Mouse (Mus musculus) limb, embryonic 11.5 days (tissue): Measurements from ENCODE around the gene S100a6. TPM values are rescaled to one million over a fixed set of nuclear protein-coding genes. Genes with fewer than 3 reads are reported as not detected.

Source experiments
- ATAC-seq: fragments of 200-750 bp; cut with Nextera tagmentation; 2 replicates; pipeline ENCODE4 v1.8.0; 2017; ENCODE audit warnings: low read depth; ENCODE audit not compliant: insufficient number of reproducible peaks, low FRiP score, low TSS enrichment
- DNase-seq: peaks from one replicate; pipeline ENCODE4 v3.0.0-alpha.2; 2015; ENCODE audit warnings: low spot score
- H3K27ac ChIP-seq: fragments of 300-500 bp; sonication (generic); replicated peaks from 2 replicates; pipeline ENCODE4 v1.5.1; 2014; ENCODE audit warnings: low read depth, mild to moderate bottlenecking, low read length
- H3K27me3 ChIP-seq: fragments of 300-500 bp; sonication (generic); 2 replicates; pipeline ENCODE4 v1.6.1; 2014; ENCODE audit warnings: mild to moderate bottlenecking, low read length, mixed read lengths; ENCODE audit not compliant: control insufficient read depth, insufficient read depth
- H3K36me3 ChIP-seq: fragments of 300-500 bp; sonication (generic); 2 replicates; pipeline ENCODE4 v1.6.1; 2014; ENCODE audit warnings: mild to moderate bottlenecking, low read length, moderate library complexity, mixed read lengths; ENCODE audit not compliant: control insufficient read depth, insufficient read depth
- H3K4me1 ChIP-seq: fragments of 300-500 bp; sonication (generic); 2 replicates; pipeline ENCODE4 v1.6.1; 2014; ENCODE audit warnings: low read length, mixed read lengths; ENCODE audit not compliant: control insufficient read depth, insufficient read depth
- H3K4me2 ChIP-seq: fragments of 300-500 bp; sonication (generic); 2 replicates; pipeline ENCODE4 v1.6.1; 2014; ENCODE audit warnings: low read depth, mild to moderate bottlenecking, moderate library complexity; ENCODE audit not compliant: severe bottlenecking
- H3K4me3 ChIP-seq: fragments of 300-500 bp; sonication (generic); 2 replicates; pipeline ENCODE4 v1.5.1; 2014; ENCODE audit warnings: low read depth, low read length
- H3K9ac ChIP-seq: fragments of 300-500 bp; sonication (generic); 2 replicates; pipeline ENCODE4 v1.6.1; 2014; ENCODE audit warnings: mild to moderate bottlenecking, low read length
- H3K9me3 ChIP-seq: fragments of 300-500 bp; sonication (generic); 2 replicates; pipeline ENCODE4 v1.6.1; 2016; ENCODE audit warnings: low read length; ENCODE audit not compliant: control insufficient read depth
- WGBS: fragments of 180-500 bp; shearing (Covaris S2); extraction: QIAGEN DNeasy Blood & Tissue Kit; methylation state at CpG from one replicate; pipeline ENCODE4 v1.1.7; 2014; 5-methylcytosine and 5-hydroxymethylcytosine counted together
- polyA plus RNA-seq: library from polyadenylated mRNA; unstranded; fragments of >200 nt; fragmentation: Nextera tagmentation; extraction: Ambion mirVana; gene quantifications from 2 replicates; pipeline ENCODE4 v1.2.1, GENCODE M21; 2014

S100a6 gene
- polyA plus RNA-seq, 1 experiment from 2014 or later: 17.5 TPM

GRCm38 (mm10) chr3:90623435-90624071 lies 10.9 kb downstream of the S100a6 start:
- Histone ChIP-seq H3K9ac (no peak overlapping the region), H3K27me3 (no peaks in the 10 kb centered on the region)

GRCm38 (mm10) chr3:90625496-90625895 lies 12.8 kb downstream of the S100a6 start:
- 74% methylated on average over 5 of the region's 5 CpGs for WGBS
- ATAC-seq: no peak
- H3K27me3 ChIP-seq: no peaks in the 10 kb centered on the region
- no peak overlapping the region for H3K27ac ChIP-seq
- no peak overlapping the region for H3K4me2 ChIP-seq
- no peak for DNase-seq
- peaks cover 3% of the 10 kb centered on the region; the same call in 1 of the 2 replicates for H3K4me1 ChIP-seq
- H3K9me3 ChIP-seq: no peaks in the 10 kb centered on the region
- H3K4me3 ChIP-seq: no peak overlapping the region
- H3K9ac ChIP-seq: no peak overlapping the region
- no peaks in the 10 kb centered on the region for H3K36me3 ChIP-seq

More at GRCm38 (mm10) chr3:90623435-90624071, 10.9 kb downstream of the S100a6 start:
- no peak; the same call in 1 of the 2 replicates for ATAC-seq
- WGBS: 19% methylated on average over 2 of the region's 2 CpGs
- H3K4me1 ChIP-seq: peaks cover 3% of the 10 kb centered on the region; the same call in 1 of the 2 replicates
- H3K27ac ChIP-seq: no peak overlapping the region
- no peak overlapping the region for H3K4me3 ChIP-seq
- no peaks in the 10 kb centered on the region for H3K36me3 ChIP-seq
- no peaks in the 10 kb centered on the region for H3K9me3 ChIP-seq
- H3K4me2 ChIP-seq: no peak overlapping the region
- peak; percentile 36 for DNase-seq

DNA sequence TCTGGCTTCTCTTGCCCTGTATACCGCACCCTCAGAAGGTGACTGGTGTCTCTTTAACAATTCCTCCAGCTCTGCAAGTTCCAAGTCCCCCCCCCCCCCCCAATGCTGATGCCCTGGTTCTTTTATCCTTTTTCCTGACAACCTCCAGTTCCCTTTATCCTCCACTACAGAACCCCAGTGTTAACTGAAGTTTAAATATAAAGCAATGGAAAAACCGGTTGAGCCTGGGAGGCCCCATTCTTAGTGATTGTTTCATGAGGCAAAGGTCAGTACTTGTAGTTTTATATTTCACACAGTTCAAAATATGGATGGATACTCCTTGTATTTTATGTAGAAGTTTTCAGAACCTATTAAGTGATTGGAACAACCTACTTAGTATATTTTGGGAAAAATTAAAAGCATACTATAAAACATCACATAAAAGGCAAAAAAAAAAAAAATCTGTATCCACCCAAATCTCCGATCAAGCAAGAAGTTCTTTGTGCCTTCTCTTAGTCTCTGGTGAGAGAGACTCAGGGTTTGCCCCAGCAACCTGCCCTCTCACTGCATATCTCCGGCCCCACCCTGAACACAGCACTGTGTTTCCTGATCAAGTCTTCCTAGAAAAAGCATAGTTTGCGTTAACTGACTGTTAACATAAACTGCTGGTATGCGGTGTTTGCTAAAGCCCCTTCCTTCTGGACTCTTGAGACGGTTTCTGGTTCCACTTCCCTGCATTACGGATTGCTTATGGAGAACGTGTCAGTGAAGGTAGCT lies 13.8 kb downstream of the S100a6 start:
- H3K9me3 ChIP-seq: no peaks in the 10 kb centered on the region
- H3K4me2 ChIP-seq: no peak overlapping the region
- no peaks in the 10 kb centered on the region for H3K27me3 ChIP-seq
- no peak for ATAC-seq
- WGBS: 85% methylated on average over 9 of the region's 9 CpGs
- H3K4me3 ChIP-seq: no peak overlapping the region
- H3K36me3 ChIP-seq: no peaks in the 10 kb centered on the region
- no peak overlapping the region for H3K27ac ChIP-seq
- DNase-seq: no peak
- peaks cover 3% of the 10 kb centered on the region; the same call in 1 of the 2 replicates for H3K4me1 ChIP-seq
- H3K9ac ChIP-seq: no peak overlapping the region

- no peak overlapping the region for H3K9ac ChIP-seq
- H3K27ac ChIP-seq: no peak overlapping the region
- no peak for ATAC-seq
- peaks cover 3% of the 10 kb centered on the region; the same call in 1 of the 2 replicates for H3K4me1 ChIP-seq
- H3K27me3 ChIP-seq: no peaks in the 10 kb centered on the region
- DNase-seq: no peak
- H3K4me2 ChIP-seq: no peak overlapping the region
- no peaks in the 10 kb centered on the region for H3K9me3 ChIP-seq
- H3K4me3 ChIP-seq: no peak overlapping the region
- no peaks in the 10 kb centered on the region for H3K36me3 ChIP-seq
- 92% methylated on average over 5 of the region's 5 CpGs for WGBS
These were observed 14.7 kb downstream of the S100a6 start for GRCm38 (mm10) chr3:90627366-90627765.

DNA sequence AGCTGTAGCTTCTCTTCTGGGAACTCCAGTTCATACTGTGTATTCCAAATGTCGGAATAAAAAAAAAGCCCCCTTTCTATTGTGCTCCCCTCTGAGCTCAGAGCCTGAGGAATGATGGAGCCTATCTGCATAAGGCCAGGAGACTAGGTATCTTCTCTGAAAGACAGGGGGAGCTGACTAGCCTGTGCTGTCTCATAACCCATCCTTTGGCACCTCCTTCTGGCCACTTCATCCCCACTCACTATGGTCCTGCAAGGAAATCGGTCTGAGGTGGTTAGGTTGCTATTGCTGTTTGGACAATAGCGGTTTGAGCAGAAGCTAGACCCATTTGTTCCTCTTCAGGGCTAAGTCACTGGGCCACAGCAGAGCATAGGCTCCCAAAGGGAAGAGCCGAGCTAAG lies 15.1 kb downstream of the S100a6 start:
- Histone ChIP-seq H3K9ac (no peak overlapping the region), H3K4me3 (no peak overlapping the region), H3K36me3 (no peaks in the 10 kb centered on the region), H3K4me2 (no peak overlapping the region), H3K27ac (no peak overlapping the region), H3K27me3 (no peaks in the 10 kb centered on the region), H3K4me1 (peaks cover 3% of the 10 kb centered on the region; the same call in 1 of the 2 replicates), H3K9me3 (no peaks in the 10 kb centered on the region)
- no peak for DNase-seq
- ATAC-seq: no peak
- 60% methylated on average over 4 of the region's 4 CpGs for WGBS

- Histone ChIP-seq H3K27ac (no peak overlapping the region), H3K4me2 (no peak overlapping the region), H3K27me3 (no peaks in the 10 kb centered on the region), H3K9me3 (no peaks in the 10 kb centered on the region), H3K4me1 (no peaks in the 10 kb centered on the region), H3K36me3 (no peaks in the 10 kb centered on the region), H3K9ac (no peak overlapping the region), H3K4me3 (no peak overlapping the region)
- no peak for DNase-seq
- 71% methylated on average over 2 of the region's 2 CpGs for WGBS
- ATAC-seq: no peak
These were observed 16.6 kb downstream of the S100a6 start for GRCm38 (mm10) chr3:90629298-90629697.

DNA sequence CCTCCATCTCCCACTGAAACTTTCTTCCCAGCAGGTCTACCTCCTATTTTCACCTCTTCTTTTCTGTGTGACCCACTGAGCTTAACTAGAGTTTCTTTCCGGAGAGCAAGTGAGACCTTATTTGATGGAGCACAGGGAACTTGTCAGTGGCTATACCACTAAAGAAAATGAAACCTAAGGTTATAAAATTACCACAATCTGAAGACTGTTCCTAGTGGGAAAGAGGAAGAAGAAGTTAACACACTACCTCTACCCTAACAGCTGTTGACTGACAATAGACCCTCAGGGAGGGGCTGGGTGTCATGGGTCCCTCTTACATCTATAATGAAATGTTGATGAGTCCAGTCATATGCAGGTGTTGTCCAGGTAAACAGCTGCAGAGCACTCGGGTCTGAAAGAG lies 19.3 kb downstream of the S100a6 start:
- no peak overlapping the region for H3K4me2 ChIP-seq
- no peaks in the 10 kb centered on the region for H3K36me3 ChIP-seq

DNA sequence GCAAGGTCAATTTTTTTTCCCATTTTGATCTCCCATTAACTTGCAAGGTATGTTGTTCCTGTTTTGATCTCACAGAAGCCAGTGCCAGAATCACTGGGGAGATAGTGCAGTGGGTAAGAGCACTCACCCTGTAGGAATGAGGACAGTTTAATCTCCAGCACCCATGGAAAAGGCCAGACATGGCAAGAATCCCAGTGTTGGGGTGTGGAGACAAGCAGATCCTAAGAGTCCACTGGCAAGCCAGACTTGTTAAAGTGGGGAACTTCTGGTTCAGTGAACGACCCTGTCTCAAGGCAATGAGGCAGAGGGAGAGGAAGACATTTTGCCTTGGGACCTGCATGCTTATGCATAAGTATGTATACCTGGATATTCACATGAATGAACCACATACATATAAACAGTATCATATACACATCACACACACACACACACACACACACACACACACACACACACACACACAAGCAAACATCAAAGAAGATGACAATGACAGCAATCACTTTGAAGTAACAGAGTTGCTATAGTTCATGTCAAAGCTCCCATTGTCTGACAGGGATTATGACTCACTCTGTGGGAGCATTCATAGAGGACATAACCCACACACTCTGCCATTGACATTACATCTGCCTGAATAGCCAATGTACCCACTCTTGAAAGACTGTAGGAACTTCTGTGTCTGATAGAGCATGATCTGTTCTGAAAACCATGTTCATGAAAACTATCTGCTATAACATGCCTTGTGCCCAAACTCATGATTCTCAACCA lies 26.0 kb downstream of the S100a6 start:
- DNase-seq (no peak), ATAC-seq (no peak)
- Histone ChIP-seq H3K27me3 (no peaks in the 10 kb centered on the region), H3K4me1 (no peaks in the 10 kb centered on the region), H3K27ac (no peak overlapping the region), H3K4me2 (no peak overlapping the region), H3K9me3 (no peaks in the 10 kb centered on the region), H3K9ac (no peak overlapping the region), H3K4me3 (no peak overlapping the region), H3K36me3 (no peaks in the 10 kb centered on the region)
- WGBS: 63% methylated on average over 1 of the region's 1 CpGs

More for the DNA sequence above, 19.3 kb downstream of the S100a6 start:
- Histone ChIP-seq H3K9ac (no peak overlapping the region), H3K27ac (no peak overlapping the region), H3K4me1 (no peaks in the 10 kb centered on the region), H3K9me3 (no peaks in the 10 kb centered on the region), H3K4me3 (no peak overlapping the region), H3K27me3 (no peaks in the 10 kb centered on the region)
- DNase-seq (no peak), ATAC-seq (no peak)
- WGBS: 84% methylated on average over 2 of the region's 2 CpGs
